Mouse (Mus musculus): ENCODE results near the gene Cdc6. TPM values are rescaled to one million over a fixed set of nuclear protein-coding genes. Genes with fewer than 3 reads are reported as not detected.
A peak's percentile ranks its signal among the peaks of the same experiment; 100 is the strongest.

Cdc6 gene
- polyA plus RNA-seq (2014; fragmentation: Nextera tagmentation; extraction: Ambion mirVana), result 2.1 and 2.8 TPM in 2 replicates

- Histone ChIP-seq H3K9ac (replicated peaks; ENCODE audit: low read depth, low read length) (peak within 1 kb of the TSS; percentile 8; the same call in 1 of the 2 replicates), H3K27ac (ENCODE audit: low read depth, low read length) (0 out of 2 replicates have a peak within 1 kb of the TSS, but pooled peaks have one; percentile 29), H3K36me3 (ENCODE audit: control insufficient read depth, insufficient read depth, low read length) (no peaks in the 10 kb centered on the region), H3K4me2 (ENCODE audit: low read depth, low read length) (peak within 1 kb of the TSS; percentile 84), H3K4me3 (ENCODE audit: low read depth, low read length) (peak within 1 kb of the TSS; percentile 34), H3K27me3 (ENCODE audit: control insufficient read depth, insufficient read depth, low read length) (no peaks in the 10 kb centered on the region), H3K4me1 (ENCODE audit: control insufficient read depth, insufficient read depth, low read length) (peaks cover 6% of the 10 kb centered on the region), H3K9me3 (ENCODE audit: control insufficient read depth, low read length) (no peaks in the 10 kb centered on the region)
- peak; percentile 98 for ATAC-seq (ENCODE audit: low read depth)
- WGBS, result under 1% methylated on average over 49 of the region's 49 CpGs
Measured at GRCm38 (mm10) chr11:98907437-98908173, at the start of gene Cdc6. Gene Cdc6, plus strand, starts transcription at chr11:98907801.

DNA sequence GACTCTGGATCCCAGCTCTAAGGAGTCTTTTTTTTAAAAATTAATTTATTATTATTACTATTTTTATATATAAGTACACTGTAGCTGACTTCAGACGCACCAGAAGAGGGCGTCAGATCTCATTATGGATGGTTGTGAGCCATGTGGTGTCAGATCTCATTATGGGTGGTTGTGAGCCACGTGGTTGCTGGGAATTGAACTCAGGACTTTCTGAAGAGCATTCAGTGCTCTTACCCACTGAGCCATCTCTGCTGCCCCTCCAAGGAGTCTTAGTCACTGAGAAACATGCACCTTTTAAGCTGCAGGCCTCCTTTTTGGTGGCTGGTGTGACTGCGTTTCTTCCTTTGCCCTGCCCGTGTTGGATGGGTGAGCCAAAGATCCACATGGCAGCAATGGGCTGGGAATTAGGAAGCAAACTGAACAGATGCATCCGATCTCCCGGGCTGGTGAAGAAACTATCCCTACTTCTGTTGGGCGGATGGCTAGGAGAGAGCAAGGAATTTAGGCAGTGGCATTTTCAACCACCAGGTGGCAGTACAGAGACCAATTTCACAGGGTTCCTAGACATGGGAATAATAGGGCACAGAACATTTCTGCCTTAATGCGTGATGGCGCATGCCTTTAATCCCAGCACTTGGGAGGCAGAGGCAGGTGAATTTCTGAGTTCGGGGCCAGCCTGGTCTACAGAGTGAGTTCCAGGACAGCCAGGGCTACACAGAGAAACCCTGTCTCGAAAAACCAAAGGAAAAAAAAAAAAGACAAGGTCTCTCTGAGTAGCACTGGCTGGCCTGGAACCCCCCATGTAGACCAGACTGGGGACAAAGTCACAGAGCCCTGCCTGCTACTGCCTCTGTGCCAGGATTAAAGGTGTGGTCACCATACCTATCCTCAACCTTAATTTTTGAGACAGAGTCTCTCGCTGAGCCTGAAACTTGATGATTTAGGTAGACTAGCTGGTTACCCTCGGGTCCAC lies 48.6 kb upstream of the Cdc6 start:
- 35% methylated on average over 14 of the region's 14 CpGs for WGBS
- H3K9ac ChIP-seq (replicated peaks; ENCODE audit: low read depth, low read length), result no peak overlapping the region
- peaks cover 5% of the 10 kb centered on the region; the same call in 1 of the 2 replicates for H3K4me1 ChIP-seq (ENCODE audit: control insufficient read depth, insufficient read depth, low read length)
- no peak overlapping the region for H3K4me3 ChIP-seq (ENCODE audit: low read depth, low read length)
- H3K27me3 ChIP-seq (ENCODE audit: control insufficient read depth, insufficient read depth, low read length), result no peaks in the 10 kb centered on the region
- H3K36me3 ChIP-seq (ENCODE audit: control insufficient read depth, insufficient read depth, low read length), result no peaks in the 10 kb centered on the region
- H3K27ac ChIP-seq (ENCODE audit: low read depth, low read length), result no peak overlapping the region
- no peak overlapping the region for H3K4me2 ChIP-seq (ENCODE audit: low read depth, low read length)
- ATAC-seq (ENCODE audit: low read depth), result no peak
- H3K9me3 ChIP-seq (ENCODE audit: control insufficient read depth, low read length), result no peaks in the 10 kb centered on the region

GRCm38 (mm10) chr11:98863028-98863750 lies 44.4 kb upstream of the Cdc6 start, which contains the start of gene Wipf2:
Gene Wipf2, plus strand, starts transcription at chr11:98863638.
- ATAC-seq (ENCODE audit: low read depth), result peak; percentile 91
- peaks cover 8% of the 10 kb centered on the region; the same call in 1 of the 2 replicates for H3K4me1 ChIP-seq (ENCODE audit: control insufficient read depth, insufficient read depth, low read length)
- no peaks in the 10 kb centered on the region for H3K27me3 ChIP-seq (ENCODE audit: control insufficient read depth, insufficient read depth, low read length)
- H3K4me3 ChIP-seq (ENCODE audit: low read depth, low read length), result peak within 1 kb of the TSS; percentile 56
- H3K4me2 ChIP-seq (ENCODE audit: low read depth, low read length), result peak within 1 kb of the TSS; percentile 65
- 6% methylated on average over 41 of the region's 41 CpGs for WGBS
- peak within 1 kb of the TSS; percentile 90 for H3K27ac ChIP-seq (ENCODE audit: low read depth, low read length)
- no peaks in the 10 kb centered on the region for H3K36me3 ChIP-seq (ENCODE audit: control insufficient read depth, insufficient read depth, low read length)
- H3K9ac ChIP-seq (replicated peaks; ENCODE audit: low read depth, low read length), result peak within 1 kb of the TSS; percentile 74
- no peaks in the 10 kb centered on the region for H3K9me3 ChIP-seq (ENCODE audit: control insufficient read depth, low read length)

GRCm38 (mm10) chr11:98863751-98864429 lies 43.7 kb upstream of the Cdc6 start:
- H3K4me3 ChIP-seq (ENCODE audit: low read depth, low read length), result peak overlapping the region; percentile 56
- H3K27ac ChIP-seq (ENCODE audit: low read depth, low read length), result peak overlapping the region; percentile 90
- H3K27me3 ChIP-seq (ENCODE audit: control insufficient read depth, insufficient read depth, low read length), result no peaks in the 10 kb centered on the region
- peaks cover 4% of the 10 kb centered on the region; the same call in 1 of the 2 replicates for H3K36me3 ChIP-seq (ENCODE audit: control insufficient read depth, insufficient read depth, low read length)
- peak; percentile 73 for ATAC-seq (ENCODE audit: low read depth)
- H3K9ac ChIP-seq (replicated peaks; ENCODE audit: low read depth, low read length), result peak overlapping the region; percentile 74
- H3K9me3 ChIP-seq (ENCODE audit: control insufficient read depth, low read length), result no peaks in the 10 kb centered on the region
- H3K4me2 ChIP-seq (ENCODE audit: low read depth, low read length), result peak overlapping the region; percentile 65
- peaks cover 8% of the 10 kb centered on the region; the same call in 1 of the 2 replicates for H3K4me1 ChIP-seq (ENCODE audit: control insufficient read depth, insufficient read depth, low read length)
- 0% methylated on average over 31 of the region's 39 CpGs for WGBS

DNA sequence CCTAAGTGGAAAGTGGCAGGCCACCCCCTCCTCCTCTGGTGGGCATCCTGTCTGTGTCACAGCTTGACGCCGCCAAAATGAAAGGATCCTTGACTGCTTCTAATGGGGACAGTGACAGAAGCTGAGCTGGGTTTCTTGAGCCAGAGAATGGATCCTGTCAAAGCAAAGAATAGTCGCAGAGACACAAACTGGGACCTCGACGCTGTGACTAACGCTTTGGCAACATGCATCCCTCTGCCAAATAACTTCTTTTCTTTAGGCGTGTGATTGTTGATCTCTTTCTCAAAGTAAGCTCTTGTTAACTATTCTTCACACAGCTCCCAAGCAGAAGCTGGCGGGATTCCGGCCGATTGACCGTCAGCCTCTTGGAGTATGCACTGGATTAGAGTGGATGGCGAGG lies 40.3 kb upstream of the Cdc6 start:
- WGBS, result 42% methylated on average over 12 of the region's 12 CpGs
- Histone ChIP-seq H3K4me3 (ENCODE audit: low read depth, low read length) (no peak overlapping the region), H3K4me1 (ENCODE audit: control insufficient read depth, insufficient read depth, low read length) (peaks cover 8% of the 10 kb centered on the region; the same call in 1 of the 2 replicates), H3K36me3 (ENCODE audit: control insufficient read depth, insufficient read depth, low read length) (peaks cover 8% of the 10 kb centered on the region; the same call in 1 of the 2 replicates), H3K27me3 (ENCODE audit: control insufficient read depth, insufficient read depth, low read length) (no peaks in the 10 kb centered on the region), H3K4me2 (ENCODE audit: low read depth, low read length) (no peak overlapping the region), H3K9me3 (ENCODE audit: control insufficient read depth, low read length) (no peaks in the 10 kb centered on the region), H3K9ac (replicated peaks; ENCODE audit: low read depth, low read length) (no peak overlapping the region), H3K27ac (ENCODE audit: low read depth, low read length) (no peak overlapping the region)
- peak; percentile 12; the same call in 1 of the 2 replicates for ATAC-seq (ENCODE audit: low read depth)

GRCm38 (mm10) chr11:98869906-98870305 lies 37.7 kb upstream of the Cdc6 start:
- Histone ChIP-seq H3K9ac (replicated peaks; ENCODE audit: low read depth, low read length) (no peak overlapping the region), H3K4me2 (ENCODE audit: low read depth, low read length) (no peak overlapping the region), H3K9me3 (ENCODE audit: control insufficient read depth, low read length) (no peaks in the 10 kb centered on the region), H3K4me1 (ENCODE audit: control insufficient read depth, insufficient read depth, low read length) (no peaks in the 10 kb centered on the region), H3K27me3 (ENCODE audit: control insufficient read depth, insufficient read depth, low read length) (no peaks in the 10 kb centered on the region), H3K36me3 (ENCODE audit: control insufficient read depth, insufficient read depth, low read length) (peaks cover 8% of the 10 kb centered on the region; the same call in 1 of the 2 replicates), H3K27ac (ENCODE audit: low read depth, low read length) (no peak overlapping the region), H3K4me3 (ENCODE audit: low read depth, low read length) (no peak overlapping the region)
- no peak for ATAC-seq (ENCODE audit: low read depth)
- WGBS, result 96% methylated on average over 8 of the region's 8 CpGs

DNA sequence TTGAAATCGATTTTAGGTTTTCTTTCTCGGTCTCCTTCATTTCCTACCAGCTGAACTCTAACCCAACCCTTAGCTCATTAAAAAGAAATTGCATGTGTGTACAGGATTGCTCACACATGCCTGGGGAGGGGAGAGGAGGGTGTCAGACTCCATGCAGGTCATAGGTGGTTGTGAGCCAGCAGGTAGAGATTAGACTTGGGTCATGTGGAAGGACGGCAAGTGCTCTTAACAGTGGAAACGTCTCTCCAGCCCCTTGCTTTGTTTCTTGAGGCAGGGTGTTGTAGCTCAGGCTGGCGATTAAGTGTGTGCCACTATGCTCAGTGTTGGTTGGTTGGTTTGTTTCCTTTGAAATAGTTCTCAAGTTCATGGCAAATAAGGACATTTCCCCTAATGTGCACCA lies 36.8 kb upstream of the Cdc6 start:
- no peak overlapping the region for H3K27ac ChIP-seq (ENCODE audit: low read depth, low read length)
- no peaks in the 10 kb centered on the region for H3K27me3 ChIP-seq (ENCODE audit: control insufficient read depth, insufficient read depth, low read length)
- 82% methylated on average over 5 of the region's 5 CpGs for WGBS
- no peak for ATAC-seq (ENCODE audit: low read depth)
- no peaks in the 10 kb centered on the region for H3K4me1 ChIP-seq (ENCODE audit: control insufficient read depth, insufficient read depth, low read length)
- H3K9ac ChIP-seq (replicated peaks; ENCODE audit: low read depth, low read length), result no peak overlapping the region
- no peak overlapping the region for H3K4me2 ChIP-seq (ENCODE audit: low read depth, low read length)
- no peaks in the 10 kb centered on the region for H3K9me3 ChIP-seq (ENCODE audit: control insufficient read depth, low read length)
- H3K36me3 ChIP-seq (ENCODE audit: control insufficient read depth, insufficient read depth, low read length), result peaks cover 8% of the 10 kb centered on the region; the same call in 1 of the 2 replicates
- no peak overlapping the region for H3K4me3 ChIP-seq (ENCODE audit: low read depth, low read length)

GRCm38 (mm10) chr11:98871416-98871815 lies 36.2 kb upstream of the Cdc6 start:
- Histone ChIP-seq H3K27ac (ENCODE audit: low read depth, low read length) (no peak overlapping the region), H3K36me3 (ENCODE audit: control insufficient read depth, insufficient read depth, low read length) (peaks cover 8% of the 10 kb centered on the region; the same call in 1 of the 2 replicates)
- WGBS, result 72% methylated on average over 4 of the region's 4 CpGs

More at GRCm38 (mm10) chr11:98871416-98871815, 36.2 kb upstream of the Cdc6 start:
- no peak overlapping the region for H3K4me3 ChIP-seq (ENCODE audit: low read depth, low read length)
- H3K9ac ChIP-seq (replicated peaks; ENCODE audit: low read depth, low read length), result no peak overlapping the region
- H3K4me2 ChIP-seq (ENCODE audit: low read depth, low read length), result no peak overlapping the region
- H3K27me3 ChIP-seq (ENCODE audit: control insufficient read depth, insufficient read depth, low read length), result no peaks in the 10 kb centered on the region
- H3K9me3 ChIP-seq (ENCODE audit: control insufficient read depth, low read length), result no peaks in the 10 kb centered on the region
- no peak for ATAC-seq (ENCODE audit: low read depth)
- H3K4me1 ChIP-seq (ENCODE audit: control insufficient read depth, insufficient read depth, low read length), result no peaks in the 10 kb centered on the region

Measured in neural tube, embryonic 14.5 days (tissue).